Mouse (Mus musculus): ENCODE results near the gene Myo1c.

- TF ChIP-seq CTCF (conservative IDR thresholded peaks at IDR 0.05; ENCODE audit: low read length) = peak; percentile 92
- TF ChIP-seq POU5F1 (IDR thresholded peaks at IDR 0.05; ENCODE audit: borderline replicate concordance, low read length) = no peak
- no peak for TF ChIP-seq NANOG (IDR thresholded peaks at IDR 0.05; ENCODE audit: borderline replicate concordance, low read length)
Measured at GRCm38 (mm10) chr11:75713949-75714348, 63.6 kb downstream of the Myo1c start.
